Mouse (Mus musculus) ovary, adult 2 months (tissue): Measurements from ENCODE around the gene Lbhd1. TPM values are rescaled to one million over a fixed set of nuclear protein-coding genes. Genes with fewer than 3 reads are reported as not detected.

Source experiments
- polyA plus RNA-seq: library from polyadenylated mRNA; depleted of rRNA; stranded (reverse); fragments of >200 nt; gene quantifications from 2 replicates; pipeline ENCODE4 v1.2.3, GENCODE M21; 2012; rRNA removed

Gene Lbhd1
- 0.85 and 1.2 TPM in 2 replicates for polyA plus RNA-seq

DNA sequence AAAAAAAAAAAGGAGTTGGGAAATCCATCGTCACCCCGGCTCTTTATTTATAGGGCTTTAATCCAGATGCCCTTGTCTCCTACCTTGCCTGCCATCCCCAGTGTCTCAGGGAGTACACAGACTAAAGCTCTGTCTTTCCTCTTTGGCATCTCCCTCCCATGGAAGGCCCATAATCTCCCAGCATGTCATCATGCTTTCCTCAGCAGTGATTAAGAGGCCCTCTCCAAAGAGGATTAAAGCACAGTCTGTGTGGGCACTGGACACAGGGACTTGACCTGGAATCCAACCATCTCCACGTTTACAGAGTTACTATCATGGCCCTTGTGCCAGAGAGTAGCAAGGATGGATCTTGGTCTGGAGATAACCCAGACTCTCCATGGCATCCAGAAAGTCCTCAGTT is at the start of gene Lbhd1, which contains the start of gene Gm49403:
Lbhd1 (plus strand) TSS at position 117 of the 400 bp plus-strand sequence.
Gm49403 (plus strand) TSS at position 315 of the 400 bp plus-strand sequence.

DNA sequence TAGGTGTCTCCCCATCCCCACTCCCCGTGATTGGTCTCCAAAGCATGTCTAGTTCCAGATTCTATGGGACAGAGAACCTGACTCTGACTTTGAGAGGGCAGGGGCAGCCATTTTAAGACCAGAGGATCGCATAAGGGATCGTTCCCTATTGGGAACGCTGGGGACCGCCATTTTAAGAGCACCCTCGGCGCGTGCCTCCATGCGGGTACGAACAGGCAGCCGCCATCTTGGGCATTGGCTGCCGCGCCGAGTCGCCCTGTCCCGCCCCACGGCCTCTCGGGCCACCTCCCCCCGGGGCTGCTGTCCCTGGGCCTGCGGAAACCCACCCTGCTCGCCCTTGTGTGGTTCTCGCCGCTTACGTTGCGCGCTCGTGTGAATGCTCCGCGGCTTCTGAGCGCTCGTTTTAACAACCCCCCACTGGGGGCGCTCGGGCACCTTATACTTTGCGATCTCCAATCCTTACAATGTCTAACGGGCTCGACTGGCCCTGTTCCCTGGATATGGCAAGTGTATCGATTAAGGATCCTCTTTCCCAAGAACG is 46.2 kb upstream of the Lbhd1 start, which contains the start of gene Bscl2:
Bscl2 (plus strand) TSS at position 217 of the 541 bp plus-strand sequence.

DNA sequence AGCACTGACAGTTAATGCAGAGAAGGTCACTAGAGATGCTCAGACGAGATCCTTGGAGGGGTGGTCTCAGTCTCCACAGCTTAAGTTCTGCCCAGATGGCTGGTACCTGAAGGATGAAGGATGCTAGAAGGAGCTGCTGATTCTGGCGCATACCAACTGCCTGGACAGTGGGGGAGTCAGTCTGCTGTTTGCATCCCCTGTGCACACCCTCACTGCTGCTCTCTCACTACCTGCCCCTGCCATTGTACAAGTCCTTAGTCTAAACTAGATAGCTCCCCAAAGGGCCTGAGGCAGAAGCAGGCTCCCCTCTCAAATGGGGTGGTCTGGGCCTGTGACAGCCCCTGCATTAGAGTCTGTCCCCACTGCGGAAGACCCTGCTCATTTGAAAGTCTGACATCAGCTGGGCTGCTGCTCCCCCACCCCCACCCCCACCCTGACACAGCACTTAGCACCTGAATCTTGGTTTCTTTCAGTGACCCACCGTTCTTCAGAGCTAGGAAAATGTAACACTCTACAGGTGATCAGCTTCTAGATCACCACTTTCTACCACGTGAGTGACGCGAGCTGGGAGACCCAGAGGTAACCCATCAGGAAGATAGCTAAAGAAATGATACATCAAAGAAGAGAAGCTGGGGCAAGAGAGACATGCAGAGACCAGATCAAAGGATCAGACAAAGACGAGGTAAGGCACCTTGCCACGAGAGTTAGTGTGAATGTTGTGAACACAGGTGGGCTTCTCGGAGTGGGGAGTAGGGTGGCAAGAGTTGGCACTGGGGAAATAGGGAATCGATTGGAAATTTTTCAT is 44.2 kb upstream of the Lbhd1 start, which contains the start of gene Gng3:
Gng3 (minus strand) TSS at position 92 of the 805 bp plus-strand sequence.

DNA sequence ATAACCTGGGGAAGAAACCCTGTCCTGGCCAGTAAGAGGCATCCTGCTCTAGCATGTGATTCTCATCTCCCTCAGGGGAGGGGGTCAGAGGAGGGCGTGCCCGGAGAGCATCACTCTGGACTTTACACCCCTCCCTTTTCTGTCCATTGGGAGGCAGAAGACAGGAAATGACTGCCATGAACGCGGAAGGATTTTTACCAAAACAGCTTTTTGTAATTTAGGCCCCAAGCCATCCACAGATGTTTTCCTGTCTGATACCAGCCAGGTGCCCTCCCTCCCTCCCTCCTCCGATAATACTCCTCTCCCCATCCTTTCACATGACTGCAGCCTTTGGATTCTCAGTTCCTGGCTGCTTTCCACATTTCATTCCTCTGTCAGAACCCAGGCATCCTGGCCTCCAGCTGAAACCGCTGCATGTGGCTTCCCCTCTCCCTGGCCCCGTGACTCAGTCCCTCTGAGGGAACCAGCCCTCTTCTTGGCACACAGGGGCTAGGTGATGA is 33.1 kb upstream of the Lbhd1 start, which contains the start of gene Lrrn4cl:
Lrrn4cl (plus strand) TSS at position 367 of the 500 bp plus-strand sequence.

DNA sequence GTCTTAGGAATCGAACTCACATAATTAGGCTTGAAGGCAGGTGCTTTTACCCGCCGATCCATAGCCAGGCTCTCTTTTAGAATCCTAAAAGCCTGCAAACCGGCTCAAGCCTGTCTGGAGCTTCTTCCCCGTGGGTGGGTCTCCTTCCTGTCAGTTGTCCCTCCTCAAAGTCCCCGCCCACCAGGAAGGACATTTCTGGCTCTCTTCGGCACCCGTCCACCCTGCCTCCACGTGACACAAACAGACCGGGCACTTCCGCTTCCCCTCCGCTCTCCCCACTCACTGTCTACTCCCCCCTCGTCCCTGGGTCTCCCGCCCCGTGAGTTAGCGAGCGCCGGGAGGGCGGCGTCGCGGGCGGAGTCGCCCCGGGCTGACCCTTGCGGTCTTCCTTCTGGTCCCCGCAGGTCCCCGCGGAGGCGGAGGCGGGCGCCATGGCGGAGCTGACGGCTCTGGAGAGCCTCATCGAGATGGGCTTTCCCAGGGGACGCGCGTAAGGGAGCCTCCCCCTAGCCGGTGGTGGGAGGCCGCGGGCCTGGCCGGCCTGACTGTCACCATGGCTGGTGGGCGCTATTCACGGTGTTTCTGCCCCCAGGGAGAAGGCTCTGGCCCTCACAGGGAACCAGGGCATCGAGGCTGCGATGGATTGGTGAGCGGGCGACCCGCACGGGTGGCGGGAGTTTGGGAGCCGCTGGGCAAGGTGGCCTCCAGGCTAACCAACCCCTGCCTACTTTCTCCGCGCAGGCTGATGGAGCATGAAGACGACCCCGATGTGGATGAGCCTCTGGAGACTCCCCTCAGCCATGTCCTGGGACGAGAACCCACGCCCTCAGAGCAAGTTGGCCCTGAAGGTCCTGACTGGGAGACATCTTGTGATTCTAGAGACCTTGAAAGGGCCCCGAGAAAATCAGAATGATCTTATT is 12.0 kb upstream of the Lbhd1 start, which contains the start of gene Ubxn1:
Ubxn1 (plus strand) TSS at position 230 of the 920 bp plus-strand sequence.

DNA sequence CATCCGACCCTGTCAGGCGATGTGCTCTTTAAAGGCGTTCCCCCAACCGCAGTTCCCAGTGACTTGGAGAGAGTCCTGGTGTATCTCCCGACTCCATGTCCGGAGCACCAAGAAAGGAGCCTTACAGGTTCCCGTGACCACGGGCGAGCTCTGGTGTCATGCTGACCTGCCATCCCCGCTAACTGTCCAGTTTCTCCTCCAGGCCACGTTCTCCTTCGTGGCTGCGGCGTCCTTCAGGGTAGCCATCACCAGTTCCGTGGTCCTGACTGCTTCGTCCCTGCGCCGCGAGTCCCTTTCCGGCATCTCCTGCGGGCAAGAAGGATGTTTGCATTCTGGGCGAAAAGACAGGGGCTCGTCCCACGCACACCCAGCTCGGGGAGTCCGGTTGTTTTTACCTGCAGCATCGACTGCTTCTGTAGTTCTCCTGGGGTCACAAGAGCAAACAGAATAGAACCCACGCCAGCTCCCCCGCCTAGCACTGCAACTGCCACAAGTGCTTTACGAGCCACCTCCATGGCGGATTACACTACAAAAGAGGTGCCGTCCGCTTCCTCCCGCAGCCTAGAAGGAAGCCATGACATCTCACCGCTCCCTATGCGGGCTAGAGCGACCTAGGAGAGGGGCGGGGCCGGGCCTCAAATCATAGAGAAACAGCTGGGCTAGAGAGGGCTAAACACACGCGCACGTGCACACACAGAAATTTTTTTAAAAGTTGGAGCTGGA is 3.1 kb upstream of the Lbhd1 start, which contains the start of gene Uqcc3:
Uqcc3 (minus strand) TSS at position 613 of the 723 bp plus-strand sequence.

DNA sequence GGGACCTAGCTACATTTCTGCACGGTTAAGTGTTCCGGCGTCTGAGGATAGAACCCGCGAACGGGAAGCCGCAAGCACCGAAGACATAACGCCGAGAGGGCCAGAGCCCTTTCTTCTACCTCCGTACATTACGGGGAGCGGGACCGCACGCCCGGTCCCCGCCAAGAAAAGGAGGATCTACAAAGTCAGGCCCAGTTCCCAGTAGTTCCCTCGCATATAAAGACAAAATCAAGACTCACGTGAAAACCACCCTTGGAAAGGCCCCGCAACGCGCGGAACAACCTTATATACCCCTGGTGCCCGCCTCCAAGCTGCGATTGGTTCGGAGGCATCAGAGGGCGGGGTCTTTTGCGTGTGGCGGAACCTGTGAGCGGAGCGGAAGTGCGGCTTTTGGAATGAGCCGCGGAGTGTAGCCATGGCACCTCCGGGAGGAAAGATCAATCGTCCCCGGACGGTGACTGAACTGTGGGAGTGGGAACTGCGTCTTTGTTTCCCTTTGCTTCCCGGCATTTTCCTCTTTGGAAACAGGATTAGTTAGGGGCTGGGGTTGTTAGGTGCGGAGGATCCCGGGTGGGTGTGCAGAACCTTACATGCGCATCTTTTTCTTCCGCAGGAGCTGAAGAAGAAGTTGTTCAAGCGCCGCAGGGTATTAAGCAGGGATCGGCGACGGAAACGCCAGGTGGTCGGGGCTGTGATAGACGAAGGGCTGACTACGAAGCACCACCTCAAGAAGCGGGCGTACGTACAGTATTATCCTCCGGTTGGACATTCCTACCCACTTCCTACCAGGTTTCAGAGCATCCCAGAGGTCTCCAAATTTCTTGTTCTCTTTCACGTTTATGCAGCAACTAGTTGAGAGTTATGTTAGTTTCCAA is 5.2 kb downstream of the Lbhd1 start, which contains the start of the genes 1810009A15Rik and Gm49416:
1810009A15Rik (plus strand) TSS at position 343 of the 875 bp plus-strand sequence.
Gm49416 (plus strand) TSS at position 416 of the 875 bp plus-strand sequence.

DNA sequence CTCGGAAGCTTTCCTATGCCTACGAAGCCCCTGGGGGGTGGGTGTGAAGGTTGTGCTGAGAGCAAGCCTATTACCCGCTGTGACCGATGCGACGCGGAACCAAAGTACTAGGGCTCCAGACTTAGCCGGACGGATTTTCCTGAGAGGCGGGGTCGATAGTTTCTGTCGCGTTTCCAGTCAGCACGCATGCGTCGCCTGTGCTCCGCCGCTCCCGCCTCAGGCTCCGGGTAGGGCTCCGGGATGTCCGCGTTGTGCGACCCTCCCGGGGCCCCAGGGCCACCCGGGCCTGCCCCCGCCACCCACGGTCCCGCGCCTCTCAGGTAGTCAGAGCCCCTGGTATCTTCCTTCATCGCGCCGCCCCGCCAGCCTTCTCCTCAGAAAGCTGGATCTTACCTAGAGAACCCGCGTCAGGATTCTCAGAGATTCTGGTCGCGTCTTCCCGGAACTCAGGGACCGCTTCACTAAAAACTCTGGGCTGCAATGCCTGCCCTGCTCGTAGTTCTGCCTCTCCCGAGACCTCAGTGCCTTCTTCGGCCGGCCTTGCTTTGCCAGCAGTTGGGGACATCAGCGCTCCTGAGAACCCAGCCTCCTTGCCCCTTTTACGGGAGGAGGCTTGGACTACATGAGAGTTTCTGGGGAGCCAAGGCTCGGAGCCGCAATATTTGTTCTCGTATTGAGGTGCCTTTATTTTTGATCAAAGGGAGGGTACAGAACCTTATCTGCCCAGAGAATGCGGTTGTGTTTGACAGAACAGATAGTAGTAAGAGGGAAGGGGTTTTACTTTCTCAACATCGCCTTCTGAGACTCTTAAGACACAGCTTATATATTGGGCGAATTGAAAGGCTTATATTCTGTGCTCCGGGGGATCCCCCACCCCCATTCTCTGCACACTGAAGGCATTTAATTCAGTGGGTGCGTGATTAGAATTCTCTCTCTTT is 9.6 kb downstream of the Lbhd1 start, which contains the start of gene Ints5:
Ints5 (plus strand) TSS at position 177 of the 938 bp plus-strand sequence.

DNA sequence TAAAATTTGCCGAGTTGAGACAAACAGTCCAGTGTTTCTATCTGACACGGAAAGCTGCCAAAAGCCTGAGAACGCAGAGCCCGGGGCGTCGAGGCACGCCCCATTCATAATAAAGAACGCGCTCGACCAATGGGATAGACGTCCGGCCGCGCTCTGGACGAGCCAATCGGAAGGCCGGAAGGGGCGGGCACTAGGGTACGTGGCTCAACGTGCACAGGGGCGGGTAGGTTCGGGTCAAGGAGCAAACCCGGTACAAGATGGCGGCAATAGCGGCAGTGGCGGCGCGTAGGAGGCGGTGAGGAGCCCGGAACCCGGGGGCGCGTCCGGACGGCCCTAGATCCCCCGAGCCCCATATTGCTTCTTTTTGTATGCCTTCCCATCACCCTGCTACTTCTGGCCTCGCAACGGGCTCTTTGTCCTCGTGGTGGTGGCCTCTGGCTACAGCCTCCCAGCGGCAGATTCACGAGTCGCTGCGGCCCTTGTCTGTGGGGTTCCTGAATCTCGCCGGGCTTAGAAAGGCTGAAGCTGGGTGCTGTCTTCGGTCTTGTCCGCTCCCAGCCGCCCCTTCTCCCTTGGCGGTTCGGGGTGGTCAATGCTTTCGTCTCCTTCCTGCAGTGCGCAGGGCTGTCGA is 14.4 kb downstream of the Lbhd1 start, which contains the start of gene Ganab:
Ganab (plus strand) TSS at position 207 of the 631 bp plus-strand sequence.

DNA sequence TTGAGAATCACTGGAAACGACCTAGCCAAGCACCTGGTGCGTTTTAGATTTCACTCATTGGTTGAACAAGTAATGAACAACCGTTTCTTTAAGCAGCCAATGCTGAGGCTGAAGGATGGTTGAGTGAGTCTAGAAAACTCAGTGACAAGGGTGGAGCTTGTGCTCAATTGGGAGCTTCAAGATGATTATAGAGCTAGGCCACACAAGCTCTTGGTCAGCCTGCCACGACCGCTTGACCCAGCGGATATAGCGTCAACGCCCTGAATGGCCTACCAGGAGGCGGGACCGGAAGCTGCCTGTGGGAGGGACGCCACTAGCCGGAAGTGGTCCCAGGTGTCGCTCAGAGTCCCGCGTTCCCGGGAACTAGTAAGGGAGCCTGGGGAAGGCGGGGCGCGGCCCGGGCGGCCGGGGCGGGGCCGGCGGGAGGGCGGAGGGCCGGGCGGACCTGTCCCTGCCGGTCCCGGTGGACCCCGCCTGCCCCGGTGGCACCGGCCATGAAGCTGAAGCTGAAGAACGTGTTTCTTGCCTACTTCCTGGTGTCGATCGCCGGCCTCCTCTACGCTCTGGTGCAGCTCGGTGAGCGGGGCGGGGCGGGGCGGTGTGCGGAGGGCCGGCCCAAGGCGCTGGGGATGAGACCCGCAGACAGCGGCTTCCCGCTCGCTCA is 36.7 kb downstream of the Lbhd1 start, which contains the start of gene B3gat3:
B3gat3 (plus strand) TSS at position 302 of the 664 bp plus-strand sequence.

DNA sequence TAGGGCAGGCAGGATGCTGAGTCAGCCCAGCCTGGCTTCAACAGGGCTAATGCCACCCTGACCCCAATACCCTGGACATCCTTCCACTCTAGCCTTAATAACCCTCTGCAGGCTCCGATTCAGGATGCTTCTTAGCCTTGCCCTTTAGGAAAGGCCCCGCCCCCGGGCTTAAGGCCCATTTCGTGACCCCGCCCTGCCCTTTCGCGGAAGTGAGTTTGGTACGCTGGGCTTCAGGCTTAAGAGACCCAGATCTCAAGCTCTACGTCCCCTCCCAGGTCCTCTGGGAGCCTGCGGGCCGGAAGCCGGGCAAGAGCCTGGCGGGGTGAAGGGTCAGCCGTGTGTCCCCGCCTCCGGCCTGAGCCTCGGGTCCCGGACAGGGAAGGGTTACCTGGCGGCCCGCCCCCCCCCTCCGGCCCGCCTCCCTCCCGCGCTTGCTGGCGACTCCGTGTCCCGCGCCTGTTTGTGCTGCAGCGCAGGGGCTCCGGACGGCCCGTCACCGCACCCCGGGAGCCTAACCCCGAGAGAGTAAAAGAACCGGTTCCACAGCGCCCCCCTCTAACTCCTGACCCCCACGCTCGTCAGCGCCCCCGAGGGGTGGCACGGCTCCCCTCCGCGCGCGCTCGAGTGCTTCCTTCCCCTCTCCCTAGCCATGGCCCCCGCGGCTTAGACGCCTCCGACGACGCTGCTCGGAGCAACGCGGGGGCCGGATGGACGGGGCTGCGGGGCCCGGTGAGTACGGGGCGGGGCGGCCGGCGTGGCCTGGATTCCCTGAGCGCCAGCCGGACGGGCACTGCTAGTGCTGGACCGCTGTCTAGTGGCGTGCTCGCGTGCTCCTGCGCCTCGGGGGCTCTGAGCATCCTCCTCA is 45.9 kb downstream of the Lbhd1 start, which contains the start of the genes Rom1 and Eml3:
Rom1 (minus strand) TSS at position 133 of the 865 bp plus-strand sequence.
Eml3 (plus strand) TSS at position 329 of the 865 bp plus-strand sequence.

DNA sequence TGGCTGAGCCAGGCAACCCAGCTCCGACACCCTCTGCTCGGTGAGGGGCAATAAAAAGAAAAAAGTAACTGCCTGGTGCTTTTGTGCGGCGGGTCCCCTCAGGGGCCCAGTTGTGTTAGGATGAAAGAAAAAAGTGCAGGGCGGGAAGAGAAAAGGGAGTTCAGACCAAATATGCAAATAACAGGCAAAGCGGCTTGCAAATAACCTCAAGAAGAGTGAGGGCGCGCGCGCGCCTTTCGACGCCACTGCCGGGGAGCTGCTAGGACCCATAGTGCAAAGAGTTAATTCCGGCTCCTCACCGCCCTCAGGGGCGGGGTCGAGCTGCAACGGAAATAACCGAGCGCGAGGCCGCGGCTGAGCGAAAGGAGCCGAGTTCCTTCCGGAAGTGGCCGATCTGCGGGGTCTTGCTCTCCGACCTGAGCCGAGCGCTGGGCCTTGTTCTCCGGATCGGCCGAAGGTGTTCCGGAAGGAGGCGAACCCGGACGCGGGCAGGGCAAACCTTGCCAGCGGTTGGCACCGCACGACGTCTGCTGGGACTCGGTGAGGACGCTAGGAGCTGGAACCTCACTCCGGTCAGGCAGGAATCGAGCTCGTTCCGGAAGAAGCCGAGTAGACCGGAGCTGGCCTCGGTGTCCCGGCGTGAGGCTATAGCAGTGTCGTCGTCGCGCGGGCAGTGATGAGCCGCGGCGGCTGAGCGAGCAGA is 58.1 kb downstream of the Lbhd1 start, which contains the start of gene Mta2:
Mta2 (plus strand) TSS at position 361 of the 703 bp plus-strand sequence.

